Mouse (Mus musculus) kidney, postnatal 0 days (tissue): ENCODE data around the gene Map2k3. TPM values are rescaled to one million over a fixed set of nuclear protein-coding genes. Genes with fewer than 3 reads are reported as not detected.
A peak's percentile ranks its signal among the peaks of the same experiment; 100 is the strongest.

ENCODE experiments used
- ATAC-seq: fragments of 200-750 bp; cut with Nextera tagmentation; replicated peaks from 2 replicates; pipeline ENCODE4 v1.8.0; 2017; ENCODE audit warnings: low read depth, moderate number of reproducible peaks, moderate TSS enrichment, moderate library complexity; ENCODE audit not compliant: low FRiP score
- DNase-seq: peaks from one replicate; pipeline ENCODE4 v3.0.0-alpha.2; 2016; ENCODE audit warnings: low spot score
- H3K27ac ChIP-seq: fragments of 300-500 bp; sonication (generic); 2 replicates; pipeline ENCODE4 v1.5.1; 2014; ENCODE audit warnings: mild to moderate bottlenecking
- H3K27me3 ChIP-seq: fragments of 300-500 bp; sonication (generic); 2 replicates; pipeline ENCODE4 v1.6.1; 2014; ENCODE audit warnings: low read length, mixed read lengths; ENCODE audit not compliant: insufficient read depth
- H3K36me3 ChIP-seq: fragments of 300-500 bp; sonication (generic); 2 replicates; pipeline ENCODE4 v1.6.1; 2014; ENCODE audit warnings: low read length, mixed read lengths; ENCODE audit not compliant: insufficient read depth
- H3K4me1 ChIP-seq: fragments of 300-500 bp; sonication (generic); replicated peaks from 2 replicates; pipeline ENCODE4 v1.6.1; 2014; ENCODE audit warnings: antibody characterized with exemption, low read length, mixed read lengths; ENCODE audit not compliant: insufficient read depth
- H3K4me2 ChIP-seq: fragments of 300-500 bp; sonication (generic); 2 replicates; pipeline ENCODE4 v1.6.1; 2014; ENCODE audit warnings: mild to moderate bottlenecking, low read length, moderate library complexity, mixed read lengths
- H3K4me3 ChIP-seq: fragments of 300-500 bp; sonication (generic); replicated peaks from 2 replicates; pipeline ENCODE4 v1.5.1; 2014; ENCODE audit warnings: low read depth, low read length
- H3K9ac ChIP-seq: fragments of 300-500 bp; sonication (generic); 2 replicates; pipeline ENCODE4 v1.6.1; 2014; ENCODE audit warnings: low read depth, low read length
- H3K9me3 ChIP-seq: fragments of 300-500 bp; sonication (generic); replicated peaks from 2 replicates; pipeline ENCODE4 v1.6.1; 2016; ENCODE audit warnings: low read length, inconsistent platforms, mixed read lengths
- CTCF ChIP-seq: IDR thresholded peaks from 2 replicates; pipeline ENCODE4 v1.5.1; 2016; ENCODE audit warnings: antibody characterized with exemption, low read depth, mild to moderate bottlenecking, moderate library complexity
- WGBS: fragments of 180-500 bp; shearing (Covaris S2); extraction: QIAGEN DNeasy Blood & Tissue Kit; methylation state at CpG from one replicate; pipeline ENCODE4 v1.1.7; 2014; 5-methylcytosine and 5-hydroxymethylcytosine counted together
- polyA plus RNA-seq: library from polyadenylated mRNA; unstranded; fragments of >200 nt; fragmentation: Nextera tagmentation; extraction: Ambion mirVana; gene quantifications from 2 replicates; pipeline ENCODE4 v1.2.1, GENCODE M21; 2015

The Map2k3 gene
- polyA plus RNA-seq, 1 experiment from 2014 or later: 83.5 TPM

GRCm38 (mm10) chr11:60935975-60936373 lies 4.1 kb downstream of the Map2k3 start:
- no peak overlapping the region for H3K9ac ChIP-seq
- peak overlapping the region; percentile 34; the same call in 1 of the 2 replicates for H3K4me2 ChIP-seq
- H3K4me1 ChIP-seq: peaks cover 62% of the 10 kb centered on the region
- DNase-seq (no peak), ATAC-seq (no peak)
- no peak overlapping the region for H3K4me3 ChIP-seq
- TF ChIP-seq CTCF: no peak
- H3K27me3 ChIP-seq: no peaks in the 10 kb centered on the region
- H3K9me3 ChIP-seq: no peaks in the 10 kb centered on the region
- H3K27ac ChIP-seq: peak overlapping the region; percentile 60
- 42% methylated on average over 4 of the region's 4 CpGs for WGBS
- H3K36me3 ChIP-seq: no peaks in the 10 kb centered on the region

DNA sequence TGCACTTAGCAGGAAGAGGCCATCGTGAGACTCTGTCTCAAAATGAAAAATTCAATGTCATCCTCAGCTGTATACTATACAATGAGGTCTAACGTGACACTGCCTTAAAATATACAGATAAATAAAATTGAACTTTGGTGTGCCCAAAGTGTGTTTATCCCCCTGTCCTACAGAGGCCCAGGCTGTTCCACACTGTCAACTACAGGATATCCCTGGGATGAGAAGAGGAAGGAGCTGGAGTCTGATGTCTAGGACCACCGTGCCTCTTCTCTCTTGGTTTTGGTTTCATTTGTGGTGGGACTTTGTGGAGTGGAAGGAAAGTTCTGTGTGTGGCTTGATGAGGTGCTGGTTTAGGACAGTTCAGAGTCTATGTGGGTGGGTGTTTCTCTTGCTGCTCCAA lies 5.8 kb downstream of the Map2k3 start:
- Histone ChIP-seq H3K4me2 (no peak overlapping the region), H3K9me3 (no peaks in the 10 kb centered on the region), H3K4me3 (no peak overlapping the region), H3K27me3 (no peaks in the 10 kb centered on the region), H3K4me1 (peaks cover 70% of the 10 kb centered on the region), H3K27ac (no peak overlapping the region), H3K9ac (no peak overlapping the region), H3K36me3 (peaks cover 8% of the 10 kb centered on the region; the same call in 1 of the 2 replicates)
- no peak for DNase-seq
- no peak for TF ChIP-seq CTCF
- ATAC-seq: no peak
- WGBS: 48% methylated on average over 3 of the region's 3 CpGs

GRCm38 (mm10) chr11:60939487-60939886 lies 7.7 kb downstream of the Map2k3 start:
- WGBS: 97% methylated on average over 3 of the region's 3 CpGs
- no peak for TF ChIP-seq CTCF
- no peak overlapping the region for H3K4me3 ChIP-seq
- no peak overlapping the region for H3K9ac ChIP-seq
- no peak for ATAC-seq
- H3K36me3 ChIP-seq: peaks cover 21% of the 10 kb centered on the region; the same call in 1 of the 2 replicates
- no peak overlapping the region for H3K4me2 ChIP-seq
- H3K27ac ChIP-seq: peak overlapping the region; percentile 88; the same call in 1 of the 2 replicates
- no peaks in the 10 kb centered on the region for H3K27me3 ChIP-seq
- no peak for DNase-seq
- H3K4me1 ChIP-seq: peaks cover 52% of the 10 kb centered on the region
- H3K9me3 ChIP-seq: no peaks in the 10 kb centered on the region

DNA sequence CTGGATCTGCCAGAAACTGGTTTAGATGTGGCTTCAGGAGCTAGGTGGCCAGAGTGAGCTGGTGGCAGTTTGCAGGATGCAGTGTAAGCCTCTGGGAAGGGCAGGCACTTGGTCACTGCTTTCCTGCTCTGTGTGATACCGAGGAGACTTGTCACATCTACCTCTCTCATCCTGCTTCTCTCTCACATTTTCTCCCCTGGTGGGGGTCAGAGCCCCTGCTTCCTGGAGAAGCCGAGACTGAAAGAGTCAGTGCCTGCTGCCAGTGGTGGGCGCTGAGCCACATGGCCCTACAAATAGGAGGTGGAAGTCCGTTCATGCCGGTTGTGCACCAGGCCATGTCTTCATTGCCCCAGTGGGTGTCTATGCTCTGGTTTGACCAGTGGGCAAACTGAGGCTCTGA lies 8.7 kb downstream of the Map2k3 start:
- Histone ChIP-seq H3K4me2 (no peak overlapping the region), H3K9ac (peak overlapping the region; percentile 32; the same call in 1 of the 2 replicates), H3K36me3 (peaks cover 27% of the 10 kb centered on the region), H3K27me3 (no peaks in the 10 kb centered on the region), H3K4me3 (no peak overlapping the region), H3K9me3 (no peaks in the 10 kb centered on the region), H3K4me1 (peaks cover 44% of the 10 kb centered on the region), H3K27ac (peak overlapping the region; percentile 88)
- no peak for ATAC-seq
- WGBS: 64% methylated on average over 5 of the region's 5 CpGs
- no peak for DNase-seq
- TF ChIP-seq CTCF: no peak

DNA sequence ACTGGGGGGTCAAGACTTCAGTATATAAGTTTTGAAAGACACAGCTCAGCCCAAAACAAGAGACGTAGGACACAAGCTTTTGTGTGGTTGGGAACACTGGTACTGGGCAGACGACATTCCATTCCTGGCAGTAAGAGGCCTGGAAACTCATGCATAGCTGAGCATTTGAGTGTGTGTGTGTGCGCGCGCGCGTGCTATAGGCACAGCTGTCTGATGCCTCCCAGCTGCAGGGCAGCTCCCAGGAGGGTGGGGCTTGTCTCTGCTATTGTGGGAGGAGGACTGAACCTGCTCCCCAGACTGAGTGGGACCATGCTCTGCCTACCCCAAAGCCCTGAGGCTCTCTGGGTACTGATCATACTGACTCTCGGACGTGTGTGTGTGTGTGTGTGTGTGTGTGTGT lies 9.5 kb downstream of the Map2k3 start:
- H3K9ac ChIP-seq: no peak overlapping the region
- no peaks in the 10 kb centered on the region for H3K27me3 ChIP-seq
- H3K27ac ChIP-seq: peak overlapping the region; percentile 88
- H3K9me3 ChIP-seq: no peaks in the 10 kb centered on the region
- no peak overlapping the region for H3K4me3 ChIP-seq
- H3K36me3 ChIP-seq: peaks cover 35% of the 10 kb centered on the region
- peaks cover 35% of the 10 kb centered on the region for H3K4me1 ChIP-seq
- WGBS: 19% methylated on average over 9 of the region's 9 CpGs
- no peak for TF ChIP-seq CTCF
- DNase-seq (peak; percentile 91), ATAC-seq (peak; percentile 84)
- H3K4me2 ChIP-seq: no peak overlapping the region

- Histone ChIP-seq H3K9me3 (no peaks in the 10 kb centered on the region), H3K36me3 (peaks cover 42% of the 10 kb centered on the region), H3K27me3 (no peaks in the 10 kb centered on the region), H3K4me3 (no peak overlapping the region), H3K4me1 (peaks cover 27% of the 10 kb centered on the region), H3K9ac (no peak overlapping the region), H3K4me2 (no peak overlapping the region), H3K27ac (peak overlapping the region; percentile 88)
- no peak for TF ChIP-seq CTCF
- DNase-seq: no peak
- ATAC-seq: 0 out of 2 replicates have a peak, but pooled peaks have one; percentile 18
- 81% methylated on average over 9 of the region's 9 CpGs for WGBS
Observed at GRCm38 (mm10) chr11:60942263-60943015, 10.6 kb downstream of the Map2k3 start.
